Mouse (Mus musculus) myocyte (in vitro differentiated cells): ENCODE data around the gene Ptpa.

Experiments used
- CEBPB ChIP-seq: IDR thresholded peaks from 2 replicates; pipeline ENCODE4 v1.6.1; 2011; ENCODE audit warnings: mild to moderate bottlenecking, moderate library complexity; ENCODE audit not compliant: poor library complexity, insufficient read depth, severe bottlenecking
- E2F4 ChIP-seq: IDR thresholded peaks from one replicate; pipeline ENCODE4 v1.6.1; 2011; ENCODE audit warnings: mild to moderate bottlenecking, control low read depth, moderate library complexity; ENCODE audit not compliant: insufficient read depth
- MAX ChIP-seq: IDR thresholded peaks from one replicate; pipeline ENCODE4 v1.6.1; 2011; ENCODE audit warnings: low read depth, mild to moderate bottlenecking, control low read depth
- MYOD1 ChIP-seq, 3 experiments: IDR thresholded peaks; one replicate each; pipeline ENCODE4 v1.6.1; 2011; ENCODE audit warnings: control low read depth in 2 of 3, low read depth in 2 of 3, mild to moderate bottlenecking in 2 of 3, moderate library complexity in 1 of 3; ENCODE audit not compliant: insufficient read length in 2 of 3, control insufficient read depth in 1 of 3
- MYOG ChIP-seq, 3 experiments: IDR thresholded peaks; one replicate each; pipeline ENCODE4 v1.6.1; 2011; ENCODE audit warnings: control low read depth in 2 of 3, low read depth in 2 of 3, mild to moderate bottlenecking in 2 of 3; ENCODE audit not compliant: insufficient read length in 2 of 3, control insufficient read depth in 1 of 3, insufficient read depth in 1 of 3
- POLR2A ChIP-seq: IDR thresholded peaks from one replicate; pipeline ENCODE4 v1.6.1; 2011; ENCODE audit warnings: low read depth, mild to moderate bottlenecking, control low read depth, moderate library complexity; ENCODE audit not compliant: insufficient read length
- POLR2AphosphoS2 ChIP-seq: IDR thresholded peaks from one replicate; pipeline ENCODE4 v1.6.1; 2011; ENCODE audit warnings: low read depth, control low read depth; ENCODE audit not compliant: insufficient read length
- SRF ChIP-seq: IDR thresholded peaks from one replicate; pipeline ENCODE4 v1.6.1; 2011; ENCODE audit warnings: low read depth; ENCODE audit not compliant: control insufficient read depth, insufficient read length
- TCF12 ChIP-seq: IDR thresholded peaks from one replicate; pipeline ENCODE4 v1.6.1; 2011; ENCODE audit warnings: mild to moderate bottlenecking, control low read depth; ENCODE audit not compliant: poor library complexity, insufficient read depth, severe bottlenecking
- TCF3 ChIP-seq: IDR thresholded peaks from one replicate; pipeline ENCODE4 v1.6.1; 2011; ENCODE audit warnings: low read depth, control low read depth; ENCODE audit not compliant: insufficient read length
- USF1 ChIP-seq: IDR thresholded peaks from one replicate; pipeline ENCODE4 v1.6.1; 2011; ENCODE audit warnings: low read depth, mild to moderate bottlenecking, control low read depth, moderate library complexity

DNA sequence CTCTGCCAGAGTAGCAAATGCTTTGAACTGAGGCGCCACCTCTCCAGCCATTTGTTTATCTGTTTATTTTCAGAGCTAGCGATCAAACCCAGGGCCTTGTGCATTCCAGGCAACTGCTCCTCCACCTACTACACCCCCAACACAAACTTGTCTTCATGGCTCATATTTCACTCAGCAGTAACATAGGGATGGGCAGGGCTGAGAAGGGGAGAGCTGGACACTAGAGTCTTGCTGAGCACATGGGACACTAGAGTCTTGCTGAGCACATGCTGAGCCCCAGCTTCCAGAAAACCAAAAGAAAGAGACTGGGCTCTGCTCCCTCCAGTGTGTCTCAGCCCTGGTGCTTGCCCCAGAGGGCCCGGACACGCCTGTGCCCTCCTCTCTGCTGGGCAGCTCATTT lies 50.9 kb downstream of the Ptpa start:
- TF ChIP-seq POLR2A = peak; percentile 52
- TF ChIP-seq MYOD1 (IDR thresholded peaks at IDR 0.05; ENCODE audit: control insufficient read depth in 1 of 3, insufficient read length in 2 of 3, low read depth in 2 of 3) = no peak
- TF ChIP-seq TCF12 = no peak
- TF ChIP-seq USF1 = no peak
- TF ChIP-seq SRF = no peak
- no peak for TF ChIP-seq MAX
- TF ChIP-seq CEBPB = no peak
- TF ChIP-seq MYOG (IDR thresholded peaks at IDR 0.05; ENCODE audit: control insufficient read depth in 1 of 3, insufficient read depth in 1 of 3, insufficient read length in 2 of 3, low read depth in 2 of 3) = peak in 1 of 3 experiments; percentile 11
- no peak for TF ChIP-seq E2F4
- TF ChIP-seq TCF3 = no peak
- peak; percentile 43 for TF ChIP-seq POLR2AphosphoS2
